In genomic region chr7:30890681-30891080, GRCm38 (mm10) we compare ENCODE assay signal across 29 mouse cellular contexts. TPM values are rescaled to one million over a fixed set of nuclear protein-coding genes. Genes with fewer than 3 reads are reported as not detected.
A peak's percentile ranks its signal among the peaks of the same experiment; 100 is the strongest.
DNase-seq lines count a peak whose midpoint lies in the region; TF ChIP-seq lines count a peak whose summit lies in the region.
"Had no signal": no experiment of that assay in that cellular context is flagged by ENCODE, and none has a peak within 500 bp of the region (broad histone marks: within the 10 kb centered on the region; RNA-seq: fewer than 3 reads in every experiment).

No protein-coding gene starts in this region.

- no peaks in the 10 kb centered on the region for H3K79me2 ChIP-seq in CH12.LX (replicated peaks; ENCODE audit: control insufficient read depth, extremely low read depth, insufficient read depth, poor library complexity, severe bottlenecking)

- in situ Hi-C loops in CH12.LX (cut with MboI; ENCODE audit: low pct_ligation_motif_present, low pct_unique_long_range_greater_than_20kb, low sequenced_read_pairs): no loop called here

- peak; percentile 57; the same call in 1 of the 2 replicates for TF ChIP-seq POLR2A in spleen, adult 2 months (IDR thresholded peaks at IDR 0.05; ENCODE audit: low read depth, low read length)
- no peak for TF ChIP-seq POLR2A in CH12.LX (IDR thresholded peaks at IDR 0.05; ENCODE audit: low read depth, low read length)

- no peak overlapping the region for H3K4me3 ChIP-seq in spleen, adult 2 months (ENCODE audit: extremely low read depth, insufficient read depth, insufficient read length)
- no peak overlapping the region for H3K4me3 ChIP-seq in CH12.LX (replicated peaks in 1 of 3; ENCODE audit: low read depth in 2 of 3, low read length in 2 of 3, poor library complexity in 1 of 3)
- H3K4me3 ChIP-seq: embryonic facial prominence, embryonic 15.5 days; erythroblast, embryonic 14.5 days; forebrain, embryonic 10.5 days; heart, embryonic 15.5 days; hindbrain, embryonic 13.5 days had no signal

- peak overlapping the region; percentile 58; the same call in 1 of the 2 replicates for H3K4me2 ChIP-seq in CH12.LX (ENCODE audit: insufficient read depth, low read depth, poor library complexity, severe bottlenecking)
- H3K4me2 ChIP-seq: embryonic facial prominence, embryonic 15.5 days; heart, embryonic 11.5 days; heart, embryonic 15.5 days; hindbrain, embryonic 13.5 days had no signal

- WGBS in spleen, adult 2 months: 7% methylated on average over 2 of the region's 2 CpGs

- dilution Hi-C loops in CH12.LX (cut with MboI; ENCODE audit: extremely low pct_ligation_motif_present, extremely low pct_unique_long_range_greater_than_20kb, low sequenced_read_pairs): no loop called here

- no peaks in the 10 kb centered on the region for H3K36me3 ChIP-seq in spleen, adult 2 months (ENCODE audit: control insufficient read depth, insufficient read depth, low read length)
- H3K36me3 ChIP-seq in CH12.LX (replicated peaks in 1 of 2; ENCODE audit: control insufficient read depth in 1 of 2, insufficient read depth in 1 of 2, low read length in 1 of 2): no peaks in the 10 kb centered on the region
- H3K36me3 ChIP-seq: embryonic facial prominence, embryonic 15.5 days; forebrain, embryonic 10.5 days; heart, embryonic 15.5 days; hindbrain, embryonic 13.5 days had no signal

- H3K27ac ChIP-seq in spleen, adult 2 months (ENCODE audit: insufficient read depth, low read length): peak overlapping the region; percentile 94
- no peak overlapping the region for H3K27ac ChIP-seq in CH12.LX (ENCODE audit: insufficient read depth, low read depth)
- H3K27ac ChIP-seq: embryonic facial prominence, embryonic 15.5 days; forebrain, embryonic 10.5 days; heart, embryonic 15.5 days; hindbrain, embryonic 13.5 days; hindbrain, postnatal 0 days had no signal

- no peak for TF ChIP-seq RAD21 in CH12.LX (IDR thresholded peaks at IDR 0.05; ENCODE audit: low read depth, low read length)

- no peak for TF ChIP-seq CTCF in spleen, adult 2 months (IDR thresholded peaks at IDR 0.05; ENCODE audit: extremely low read depth, insufficient read depth, insufficient read length, insufficient replicate concordance)
- TF ChIP-seq CTCF in CH12.LX (conservative IDR thresholded peaks at IDR 0.05 in 1 of 2, IDR thresholded peaks at IDR 0.05 in 1 of 2; ENCODE audit: low read depth in 2 of 2, low read length in 2 of 2): no peak

- no peak overlapping the region for H3K9ac ChIP-seq in CH12.LX (ENCODE audit: insufficient read depth, low read depth)
- H3K9ac ChIP-seq: embryonic facial prominence, embryonic 15.5 days; heart, embryonic 15.5 days; hindbrain, embryonic 13.5 days had no signal

- peaks cover 67% of the 10 kb centered on the region for H3K4me1 ChIP-seq in spleen, adult 2 months (ENCODE audit: control insufficient read depth, insufficient read depth, insufficient read length)
- H3K4me1 ChIP-seq in CH12.LX (ENCODE audit: control insufficient read depth in 1 of 2, insufficient read depth in 2 of 2): peaks cover 33 to 80% of the 10 kb centered on the region in 2 experiments
- H3K4me1 ChIP-seq: hindbrain, embryonic 13.5 days had no signal

- DNase-seq in spleen, adult 2 months (ENCODE audit: low read depth in 1 of 2, low spot score in 2 of 2): no peak
- DNase-seq in spleen, postnatal 4 days (ENCODE audit: low spot score in 2 of 2): no peak
- peak; percentile 31 to 41 for DNase-seq in B cell, adult 2 months
- DNase-seq in CH12.LX (ENCODE audit: extremely low read depth): peak; percentile 49
- DNase-seq in induced T-regulatory cell, adult 2 months (ENCODE audit: low read depth): peak; percentile 53
- DNase-seq in kidney, postnatal 14 days: no peak
- no peak for DNase-seq in layer of hippocampus, adult 8-10 months (ENCODE audit: low spot score in 2 of 2)
- DNase-seq in frontal cortex, postnatal 14 days (ENCODE audit: low spot score in 2 of 2): no peak
- DNase-seq: adrenal gland, postnatal 14 days; cerebellum, adult 8-10 months; cerebellum, postnatal 14 days; embryo, embryonic 11 days; gastrocnemius, postnatal 10 days; heart, adult 18-20 months; heart, postnatal 14 days had no signal

- TF ChIP-seq EP300 in CH12.LX (IDR thresholded peaks at IDR 0.05; ENCODE audit: low read length): peak; percentile 44; the same call in 1 of the 2 replicates

- no peaks in the 10 kb centered on the region for H3K9me3 ChIP-seq in CH12.LX (replicated peaks; ENCODE audit: low read length)
- H3K9me3 ChIP-seq: embryonic facial prominence, embryonic 15.5 days; forebrain, embryonic 10.5 days; heart, embryonic 15.5 days; hindbrain, embryonic 13.5 days had no signal

- no peaks in the 10 kb centered on the region for H3K27me3 ChIP-seq in spleen, adult 2 months (ENCODE audit: control insufficient read depth, insufficient read depth, low read length)
- no peaks in the 10 kb centered on the region for H3K27me3 ChIP-seq in CH12.LX (replicated peaks)
- H3K27me3 ChIP-seq: embryonic facial prominence, embryonic 15.5 days; heart, embryonic 15.5 days; hindbrain, embryonic 13.5 days had no signal

TF ChIP-seq in CH12.LX, 34 proteins besides CTCF, POLR2A, EP300 and RAD21:
- TF ChIP-seq IRF4 (IDR thresholded peaks at IDR 0.05; ENCODE audit: low read depth, low read length) (0 out of 2 replicates have a peak, but pooled peaks have one; percentile 6), ETS1 (conservative IDR thresholded peaks at IDR 0.05; ENCODE audit: low read depth, low read length) (peak; percentile 34), NELFE (IDR thresholded peaks at IDR 0.05; ENCODE audit: low read depth, low read length) (no peak), ZNF384 (IDR thresholded peaks at IDR 0.05; ENCODE audit: low read depth, low read length) (peak; percentile 71), MXI1 (IDR thresholded peaks at IDR 0.05; ENCODE audit: low read depth, low read length) (no peak), BHLHE40 (IDR thresholded peaks at IDR 0.05; ENCODE audit: low read depth, low read length) (no peak), MAX (IDR thresholded peaks at IDR 0.05; ENCODE audit: low read length) (no peak), MAFK (IDR thresholded peaks at IDR 0.05; ENCODE audit: insufficient replicate concordance, low read length) (no peak), HCFC1 (IDR thresholded peaks at IDR 0.05; ENCODE audit: low read depth, low read length) (no peak), CHD1 (IDR thresholded peaks at IDR 0.05; ENCODE audit: low read depth, low read length) (no peak), ELF1 (IDR thresholded peaks at IDR 0.05; ENCODE audit: low read depth, low read length) (peak; percentile 34; the same call in 1 of the 2 replicates), PAX5 (IDR thresholded peaks at IDR 0.05; ENCODE audit: low read length) (no peak), USF2 (conservative IDR thresholded peaks at IDR 0.05; ENCODE audit: low read depth, low read length) (no peak), ZMIZ1 (IDR thresholded peaks at IDR 0.05; ENCODE audit: low read depth, low read length) (no peak), JUND (conservative IDR thresholded peaks at IDR 0.05; ENCODE audit: low read depth, low read length) (no peak), ZKSCAN1 (IDR thresholded peaks at IDR 0.05; ENCODE audit: borderline replicate concordance, low read depth, low read length) (no peak), POLR2AphosphoS2 (IDR thresholded peaks at IDR 0.05; ENCODE audit: low read depth, low read length) (no peak), MEF2A (IDR thresholded peaks at IDR 0.05; ENCODE audit: borderline replicate concordance, low read depth, low read length) (peak; percentile 86), MYC (IDR thresholded peaks at IDR 0.05; ENCODE audit: low read depth, low read length) (no peak), TBP (conservative IDR thresholded peaks at IDR 0.05; ENCODE audit: low read depth, low read length) (no peak), E2F4 (IDR thresholded peaks at IDR 0.05; ENCODE audit: insufficient replicate concordance, low read depth, low read length) (no peak)
TF ChIP-seq in CH12.LX: peak in this region for 5.

RNA-seq across cellular contexts. Expression of gene Cd22, which starts 10.5 kb away (rescaled TPM):
- 269 and 316 TPM in 2 replicates for polyA plus RNA-seq in spleen, adult 2 months (2012; rRNA removed)
- total RNA-seq in CH12.LX (2012; rRNA removed): 41.7 and 42.3 TPM in 2 replicates
- 81.5 and 90.6 TPM in 2 replicates for total RNA-seq in CH12.LX (2014; rRNA removed)
- 180 and 190 TPM in 2 replicates for polyA plus RNA-seq in CH12.LX (2012; ENCODE audit: insufficient read length, low read depth)
- 1 to 10 TPM in 2 of 4 experiments, not detected in 2; 1.1 to 1.6 TPM for total RNA-seq in layer of hippocampus, adult 8-10 months (2022)
- total RNA-seq: hematopoietic stem cell, adult 5-6 weeks had no signal
- polyA plus RNA-seq: embryonic facial prominence, embryonic 11.5 days; erythroblast, embryonic 14.5 days; forebrain, embryonic 10.5 days; forebrain, embryonic 14.5 days; heart, embryonic 11.5 days; heart, embryonic 15.5 days; hindbrain, embryonic 13.5 days had no signal

RNA-seq across cellular contexts. Expression of gene Mag, which starts 24.0 kb away (rescaled TPM):
- polyA plus RNA-seq in spleen, adult 2 months (2012; rRNA removed): 3.5 TPM in 2 replicates
- 0.04 TPM in 1 of 2 replicates, not detected in the other for total RNA-seq in CH12.LX (2012; rRNA removed)
- not detected in 2 replicates for total RNA-seq in CH12.LX (2014; rRNA removed)
- not detected in 2 replicates for polyA plus RNA-seq in CH12.LX (2012; ENCODE audit: insufficient read length, low read depth)
- 100 to 1,000 TPM; 151 to 226 (median 183) TPM for total RNA-seq in layer of hippocampus, adult 8-10 months (2022)
- total RNA-seq: common myeloid progenitor, adult 5-6 weeks; hematopoietic stem cell, adult 5-6 weeks had no signal
- polyA plus RNA-seq: erythroblast, embryonic 14.5 days had no signal

RNA-seq across cellular contexts. Expression of gene Ffar1, which starts 29.3 kb away (rescaled TPM):
- polyA plus RNA-seq in spleen, adult 2 months (2012; rRNA removed): 17.0 and 20.1 TPM in 2 replicates
- total RNA-seq in CH12.LX (2012; rRNA removed): 0.34 and 0.42 TPM in 2 replicates
- 1.2 and 1.4 TPM in 2 replicates for total RNA-seq in CH12.LX (2014; rRNA removed)
- 14.3 and 17.2 TPM in 2 replicates for polyA plus RNA-seq in CH12.LX (2012; ENCODE audit: insufficient read length, low read depth)
- total RNA-seq in layer of hippocampus, adult 8-10 months (2022): not detected
- total RNA-seq: adrenal gland, postnatal 14 days; common myeloid progenitor, adult 5-6 weeks; gastrocnemius, postnatal 10 days; gastrocnemius, postnatal 4 days; heart, postnatal 14 days; hematopoietic stem cell, adult 5-6 weeks; hindbrain, postnatal 0 days had no signal
- polyA plus RNA-seq: embryonic facial prominence, embryonic 11.5 days; embryonic facial prominence, embryonic 15.5 days; erythroblast, embryonic 14.5 days; forebrain, embryonic 10.5 days; forebrain, embryonic 14.5 days; heart, embryonic 11.5 days; heart, embryonic 15.5 days; hindbrain, embryonic 13.5 days; hindbrain, postnatal 0 days had no signal

RNA-seq across cellular contexts. Expression of gene Hamp2, which starts 33.8 kb away (rescaled TPM):
- polyA plus RNA-seq in spleen, adult 2 months (2012; rRNA removed): 15.6 and 18.2 TPM in 2 replicates
- total RNA-seq in CH12.LX (2012; rRNA removed) (not detected in 2 replicates), CH12.LX (2014; rRNA removed) (not detected in 2 replicates)
- not detected in 2 replicates for polyA plus RNA-seq in CH12.LX (2012; ENCODE audit: insufficient read length, low read depth)
- total RNA-seq in layer of hippocampus, adult 8-10 months (2022): not detected
- total RNA-seq: common myeloid progenitor, adult 5-6 weeks; ES-E14; gastrocnemius, postnatal 10 days; gastrocnemius, postnatal 4 days; hematopoietic stem cell, adult 5-6 weeks; hindbrain, postnatal 0 days had no signal
- polyA plus RNA-seq: embryonic facial prominence, embryonic 11.5 days; embryonic facial prominence, embryonic 15.5 days; erythroblast, embryonic 14.5 days; forebrain, embryonic 10.5 days; forebrain, embryonic 14.5 days; heart, embryonic 11.5 days; heart, embryonic 15.5 days; hindbrain, embryonic 13.5 days; hindbrain, postnatal 0 days; intestine, postnatal 0 days had no signal

RNA-seq across cellular contexts. Expression of gene Ffar3, which starts 34.7 kb away (rescaled TPM):
- polyA plus RNA-seq in spleen, adult 2 months (2012; rRNA removed): 0.59 and 0.84 TPM in 2 replicates
- total RNA-seq in CH12.LX (2012; rRNA removed) (not detected in 2 replicates), CH12.LX (2014; rRNA removed) (not detected in 2 replicates)
- not detected in 2 replicates for polyA plus RNA-seq in CH12.LX (2012; ENCODE audit: insufficient read length, low read depth)
- not detected for total RNA-seq in layer of hippocampus, adult 8-10 months (2022)
- total RNA-seq: common myeloid progenitor, adult 5-6 weeks; gastrocnemius, postnatal 10 days; gastrocnemius, postnatal 4 days; heart, adult 18-20 months; heart, postnatal 14 days; hematopoietic stem cell, adult 5-6 weeks had no signal
- polyA plus RNA-seq: embryonic facial prominence, embryonic 11.5 days; embryonic facial prominence, embryonic 15.5 days; erythroblast, embryonic 14.5 days; forebrain, embryonic 10.5 days; forebrain, embryonic 14.5 days; heart, embryonic 11.5 days; heart, embryonic 15.5 days had no signal

Comparison
In these comparisons a context has a peak if more than half of its experiments do, and no peak if none do; other contexts are left out.
1. DNase-seq: peak in B cell, adult 2 months (2 of 2), CH12.LX (single experiment) and induced T-regulatory cell, adult 2 months (single experiment); none in spleen, adult 2 months (0 of 2), spleen, postnatal 4 days (0 of 2), kidney, postnatal 14 days (single experiment), layer of hippocampus, adult 8-10 months (0 of 2) and frontal cortex, postnatal 14 days (0 of 2).
2. RNA of gene Cd22, which starts 10.5 kb away (total RNA-seq): 41.7 to 90.6 TPM in CH12.LX; 1.1 to 1.6 TPM in layer of hippocampus, adult 8-10 months; every median in the first group is over 10 times any median in the second.
3. RNA of gene Mag, which starts 24.0 kb away (total RNA-seq): 151 to 226 TPM in layer of hippocampus, adult 8-10 months; 0.04 TPM in CH12.LX; every median in the first group is over 100 times any median in the second.